Mouse (Mus musculus) ES-E14 (cell line): ENCODE data around the gene Nop53. TPM values are rescaled to one million over a fixed set of nuclear protein-coding genes. Genes with fewer than 3 reads are reported as not detected.

Experiments
- DNase-seq: peaks from one replicate; pipeline ENCODE4 v3.0.0-alpha.2; 2013; ENCODE audit warnings: low read depth, low spot score
- H3K27ac ChIP-seq: 2 replicates; pipeline ENCODE4 v1.5.1; 2012; ENCODE audit warnings: low read depth, mild to moderate bottlenecking, low read length, moderate library complexity, mixed read lengths; ENCODE audit not compliant: poor library complexity, insufficient read depth, severe bottlenecking
- H3K36me3 ChIP-seq: 2 replicates; pipeline ENCODE4 v1.6.1; 2012; ENCODE audit warnings: mild to moderate bottlenecking, low read length, moderate library complexity, mixed read lengths; ENCODE audit not compliant: control insufficient read depth, poor library complexity, insufficient read depth, severe bottlenecking
- H3K4me1 ChIP-seq, 2 experiments: fragments of 150-350 bp in 1 of 2; sonication (generic) in 1 of 2; 2 replicates each; pipeline ENCODE4 v1.6.1; 2012; ENCODE audit warnings: low read length in 2 of 2, mild to moderate bottlenecking in 1 of 2, mixed read lengths in 1 of 2; ENCODE audit not compliant: control insufficient read depth in 2 of 2, insufficient read depth in 2 of 2, poor library complexity in 1 of 2
- H3K4me3 ChIP-seq, 2 experiments: fragments of 150-350 bp in 1 of 2; sonication (generic) in 1 of 2; 2 replicates each; pipeline ENCODE4 v1.5.1; 2012; ENCODE audit warnings: low read length in 2 of 2, low read depth in 1 of 2, mild to moderate bottlenecking in 1 of 2, mixed read lengths in 1 of 2; ENCODE audit not compliant: insufficient read depth in 1 of 2, poor library complexity in 1 of 2, severe bottlenecking in 1 of 2
- H3K9ac ChIP-seq: 2 replicates; pipeline ENCODE4 v1.6.1; 2012; ENCODE audit warnings: low read depth, mild to moderate bottlenecking, low read length, mixed read lengths; ENCODE audit not compliant: poor library complexity, insufficient read depth, severe bottlenecking
- H3K9me3 ChIP-seq: fragments of 150-350 bp; sonication (generic); 2 replicates; pipeline ENCODE4 v1.6.1; 2012; ENCODE audit warnings: low read depth, mild to moderate bottlenecking, low read length; ENCODE audit not compliant: control insufficient read depth, insufficient read depth
- CHD2 ChIP-seq: IDR thresholded peaks from 2 replicates; pipeline ENCODE4 v1.6.1; 2014; ENCODE audit warnings: mild to moderate bottlenecking, low read depth, low read length, inconsistent platforms
- HCFC1 ChIP-seq: IDR thresholded peaks from 2 replicates; pipeline ENCODE4 v1.6.1; 2012; ENCODE audit warnings: low read length, inconsistent platforms, borderline replicate concordance; ENCODE audit not compliant: insufficient read depth
- MAFK ChIP-seq: IDR thresholded peaks from 2 replicates; pipeline ENCODE4 v1.6.1; 2014; ENCODE audit warnings: mild to moderate bottlenecking, low read depth, low read length, inconsistent platforms; ENCODE audit not compliant: insufficient read depth
- ZC3H11A ChIP-seq: IDR thresholded peaks from 2 replicates; pipeline ENCODE4 v1.6.1; 2012; ENCODE audit warnings: low read depth, mild to moderate bottlenecking, inconsistent platforms, low read length, borderline replicate concordance
- ZNF384 ChIP-seq: IDR thresholded peaks from 2 replicates; pipeline ENCODE4 v1.6.1; 2012; ENCODE audit warnings: low read depth, low read length, inconsistent platforms
- in situ Hi-C, 2 experiments: fragments of 600-800 bp; cut with MboI; formaldehyde crosslinking; loops; one replicate each; pipeline ENCODE4 v1.15.1; 2025; ENCODE audit warnings: low sequenced_read_pairs in 2 of 2, inconsistent platforms in 1 of 2; ENCODE audit not compliant: unreplicated experiment in 2 of 2
- total RNA-seq: library from RNA; depleted of rRNA; stranded (reverse); fragments of 300-350 nt; gene quantifications from 2 replicates; pipeline ENCODE4 v1.2.3, GENCODE M21; 2012

The Nop53 gene
- total RNA-seq, 1 experiment = 212 TPM

GRCm38 (mm10) chr7:15962311-15963288 lies 16.7 kb upstream of the Nop53 start:
- in situ Hi-C loops = loop anchor here in 1 of 2 experiments (25.0 kb wide), 2 partner anchors 175 to 300 kb away; partner anchors contain the start of genes C5ar1, Inafm1 and Slc8a2
- Histone ChIP-seq H3K36me3 (no peaks in the 10 kb centered on the region), H3K4me1 (peaks cover 0 to 18% of the 10 kb centered on the region in 2 experiments; a peak in 2 of 4 replicates), H3K4me3 (no peak overlapping the region; a peak in 1 of 4 replicates), H3K27ac (no peak overlapping the region), H3K9me3 (no peaks in the 10 kb centered on the region), H3K9ac (no peak overlapping the region)
- no peak for DNase-seq
- TF ChIP-seq MAFK = no peak
- 0 out of 2 replicates have a peak, but pooled peaks have one; percentile 31 for TF ChIP-seq CHD2
- TF ChIP-seq HCFC1 = peak; percentile 27; the same call in 1 of the 2 replicates

GRCm38 (mm10) chr7:15961798-15962197 lies 15.9 kb upstream of the Nop53 start:
- DNase-seq = no peak
- no peak overlapping the region for H3K9ac ChIP-seq
- no peak overlapping the region for H3K4me3 ChIP-seq
- H3K9me3 ChIP-seq = no peaks in the 10 kb centered on the region
- in situ Hi-C loops = loop anchor here in 1 of 2 experiments (25.0 kb wide), 2 partner anchors 176 to 301 kb away; partner anchors contain the start of genes C5ar1, Inafm1 and Slc8a2
- peaks cover 0 to 18% of the 10 kb centered on the region in 2 experiments; a peak in 2 of 4 replicates for H3K4me1 ChIP-seq
- no peak overlapping the region for H3K27ac ChIP-seq
- H3K36me3 ChIP-seq = no peaks in the 10 kb centered on the region
- TF ChIP-seq MAFK (no peak), HCFC1 (no peak), ZC3H11A (no peak), CHD2 (no peak), ZNF384 (no peak)

- H3K4me3 ChIP-seq = no peak overlapping the region
- DNase-seq = no peak
- H3K9ac ChIP-seq = no peak overlapping the region
- in situ Hi-C loops = loop anchor here in 1 of 2 experiments (25.0 kb wide), 2 partner anchors 176 to 301 kb away; partner anchors contain the start of genes C5ar1, Inafm1 and Slc8a2
- H3K4me1 ChIP-seq = peaks cover 0 to 18% of the 10 kb centered on the region in 2 experiments; a peak in 2 of 4 replicates
- no peaks in the 10 kb centered on the region for H3K36me3 ChIP-seq
- no peaks in the 10 kb centered on the region for H3K9me3 ChIP-seq
- H3K27ac ChIP-seq = no peak overlapping the region
- TF ChIP-seq MAFK (no peak), ZNF384 (no peak), ZC3H11A (no peak), HCFC1 (no peak), CHD2 (no peak)
These were observed 15.4 kb upstream of the Nop53 start for GRCm38 (mm10) chr7:15961239-15961638.

- Histone ChIP-seq H3K9ac (no peak overlapping the region), H3K27ac (no peak overlapping the region), H3K36me3 (no peaks in the 10 kb centered on the region), H3K4me3 (no peak overlapping the region), H3K4me1 (peaks cover 0 to 19% of the 10 kb centered on the region in 2 experiments; a peak in 2 of 4 replicates), H3K9me3 (no peaks in the 10 kb centered on the region)
- TF ChIP-seq ZC3H11A (no peak), MAFK (no peak), HCFC1 (no peak), CHD2 (no peak), ZNF384 (no peak)
- in situ Hi-C loops = loop anchor here in 1 of 2 experiments (25.0 kb wide), 2 partner anchors 177 to 302 kb away; partner anchors contain the start of genes C5ar1, Inafm1 and Slc8a2
- DNase-seq = no peak
These were observed 14.8 kb upstream of the Nop53 start for GRCm38 (mm10) chr7:15960691-15961090.
